Mouse (Mus musculus) spleen, postnatal 4 days (tissue): Measurements from ENCODE around the gene Tas2r134.

Experiments
- DNase-seq, 2 experiments: peaks; one replicate each; pipeline ENCODE4 v3.0.0; 2022; ENCODE audit warnings: low spot score in 2 of 2

The Tas2r134 gene

DNA sequence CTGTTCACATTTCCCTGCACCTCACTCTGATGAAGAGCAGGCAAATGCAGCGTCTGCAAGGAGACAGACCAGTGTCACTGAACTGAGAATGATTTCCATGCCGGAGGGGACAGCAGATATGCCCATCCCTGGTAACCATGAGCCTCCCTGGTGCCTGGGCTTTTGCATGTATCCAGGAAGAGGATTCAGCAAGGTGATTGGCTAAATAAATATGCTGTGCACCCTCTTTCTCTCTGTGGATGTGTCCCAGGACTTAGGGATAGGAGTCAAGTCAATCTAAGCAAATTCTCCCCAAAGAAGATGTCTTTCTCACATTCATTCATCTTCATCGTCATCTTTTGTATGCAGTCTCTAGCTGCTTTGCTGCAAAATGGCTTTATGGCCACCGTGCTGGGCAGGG, at the start of gene Tas2r134:
Gene Tas2r134, plus strand, starts transcription at position 301 of the 400 bp plus-strand sequence.
- no peak for DNase-seq

DNA sequence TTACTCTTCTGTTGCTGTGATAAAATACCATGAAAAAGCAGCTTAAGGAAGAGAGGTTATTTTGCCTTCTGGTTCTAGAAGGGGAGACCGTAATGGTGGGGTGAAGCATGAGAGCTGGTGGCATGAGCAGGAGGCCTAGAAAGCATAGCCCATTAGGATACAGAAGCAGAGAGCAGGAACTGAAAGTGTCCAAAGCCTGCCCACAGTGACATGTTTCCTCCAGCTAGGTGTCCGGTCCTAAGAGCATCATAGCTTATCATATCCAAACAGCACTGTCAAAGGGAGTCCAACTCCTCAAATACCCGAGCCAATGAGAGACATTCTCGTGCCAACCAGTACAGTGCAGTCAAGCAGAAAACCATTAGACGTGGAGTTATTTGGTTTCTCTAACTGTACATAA, 47.5 kb upstream of the Tas2r134 start:
- DNase-seq, result no peak

DNA sequence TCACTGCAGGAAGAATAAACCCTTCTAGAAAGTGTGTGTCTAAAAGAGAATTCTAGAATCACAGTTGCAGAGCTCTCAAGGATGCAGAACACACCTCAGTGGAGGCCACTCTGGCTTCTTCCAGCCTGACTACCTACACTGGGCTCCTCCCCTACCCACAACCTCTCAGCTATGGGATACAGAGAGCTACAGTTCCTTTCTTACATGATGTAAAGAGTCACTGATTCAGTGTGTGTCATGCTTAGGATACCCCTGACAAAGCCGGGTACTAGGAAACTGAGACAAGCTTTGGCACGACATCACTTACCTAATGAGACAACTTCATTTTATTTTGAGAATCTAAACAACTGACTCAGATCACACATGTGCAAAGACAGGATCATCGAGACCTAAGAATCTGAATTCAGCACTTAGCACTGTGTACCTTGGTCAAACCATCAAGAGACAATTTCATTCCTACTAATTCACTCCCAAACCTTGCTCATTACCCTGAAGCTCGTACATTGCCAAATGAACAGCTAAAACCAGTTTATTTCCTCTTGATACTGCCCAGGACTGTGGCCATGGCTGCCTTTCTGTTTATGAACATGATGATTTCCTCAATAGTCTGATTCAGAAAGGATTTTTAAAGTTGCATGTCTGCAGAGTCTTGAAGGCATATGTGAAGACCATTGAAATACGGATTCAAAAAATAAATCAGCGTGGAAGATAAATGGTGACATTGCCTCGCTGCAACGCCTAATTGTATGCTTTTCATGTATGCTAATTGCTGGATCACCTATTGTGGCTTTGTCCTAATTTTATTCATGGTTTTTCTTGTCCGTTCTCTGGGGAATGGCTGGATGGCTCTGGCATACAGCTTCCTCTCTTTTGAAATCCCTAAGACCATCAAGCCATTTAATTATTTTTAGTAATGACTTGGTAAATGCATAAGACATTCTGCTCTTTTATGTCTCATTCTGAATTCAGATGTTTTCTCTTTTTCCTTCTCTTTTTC, 43.0 kb upstream of the Tas2r134 start:
- DNase-seq, result no peak

DNA sequence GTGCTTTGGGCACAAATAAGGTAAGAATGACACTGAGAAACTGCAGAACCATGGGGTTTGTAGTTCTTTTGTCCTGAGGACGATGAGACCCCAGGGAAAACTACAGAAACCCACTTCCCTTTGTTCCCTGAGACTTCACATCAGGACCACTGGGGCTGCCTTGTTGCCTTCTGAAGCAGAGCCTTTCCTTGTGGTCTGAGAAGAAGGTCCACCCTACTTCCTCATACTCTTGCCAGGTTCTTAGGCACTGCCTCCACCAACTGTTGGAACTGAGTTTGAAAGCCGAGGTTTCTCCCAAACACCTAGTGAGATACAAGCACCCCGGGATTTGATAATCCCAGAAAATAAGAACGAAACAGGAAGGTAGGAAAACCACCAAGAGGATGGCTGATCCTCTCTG, 39.0 kb upstream of the Tas2r134 start:
- no peak for DNase-seq

DNA sequence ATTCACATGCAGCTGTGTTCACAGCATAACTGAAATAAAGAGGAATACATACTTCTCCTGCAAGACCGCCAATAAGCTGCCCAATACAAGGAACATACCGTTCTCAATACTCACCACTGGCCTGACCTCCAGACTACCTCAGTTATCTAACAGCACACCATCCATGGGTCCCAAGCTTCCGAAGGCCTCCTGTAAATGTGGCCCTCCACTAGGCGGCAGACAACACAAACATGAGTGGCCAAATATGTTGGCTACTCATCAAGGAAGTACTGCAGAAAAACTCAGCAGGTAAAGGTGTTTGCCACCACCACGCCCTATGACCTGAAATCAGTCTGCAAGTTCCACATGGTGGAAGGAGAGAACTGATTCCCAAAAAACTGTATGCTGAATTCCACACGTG, 38.4 kb upstream of the Tas2r134 start:
- DNase-seq, result no peak

DNA sequence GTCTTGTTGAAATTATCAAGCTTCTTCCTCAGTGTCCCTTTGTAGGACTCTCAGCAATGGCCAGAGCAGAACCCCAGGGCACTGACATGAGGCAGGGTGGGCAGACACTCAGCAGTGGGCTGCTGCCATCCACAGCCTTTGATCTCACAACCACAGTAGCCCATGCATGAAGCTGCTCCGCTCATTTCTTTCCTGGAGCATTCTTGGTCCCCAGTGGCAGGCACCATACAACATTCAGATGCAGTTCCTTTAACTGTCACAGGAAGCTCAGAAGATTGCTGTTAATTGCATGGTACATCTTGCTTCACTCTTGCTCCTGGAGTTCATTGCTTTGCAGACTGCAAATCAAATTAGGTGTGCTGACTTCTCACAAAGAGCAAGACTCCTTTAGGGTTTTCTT, 37.7 kb upstream of the Tas2r134 start:
- no peak for DNase-seq

DNA sequence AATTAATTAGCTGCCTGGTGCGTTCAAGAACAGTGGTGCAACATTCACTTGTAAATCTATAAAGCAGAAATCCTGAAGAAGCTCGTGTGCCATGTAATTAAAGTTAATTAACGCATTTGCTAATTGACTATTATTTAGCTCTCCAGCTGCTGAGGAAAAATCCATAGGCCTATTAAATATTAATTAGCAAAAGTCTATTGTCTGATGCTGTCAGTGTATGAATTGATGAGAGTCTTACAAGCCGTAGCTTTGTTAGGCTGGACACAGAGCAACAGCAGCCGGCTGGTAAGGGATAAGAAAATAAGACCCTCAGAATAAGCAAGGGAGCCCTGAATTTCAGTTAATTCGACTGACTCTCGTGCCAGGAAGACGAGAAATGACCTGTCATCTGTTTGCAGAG, 37.0 kb upstream of the Tas2r134 start:
- DNase-seq, result no peak

DNA sequence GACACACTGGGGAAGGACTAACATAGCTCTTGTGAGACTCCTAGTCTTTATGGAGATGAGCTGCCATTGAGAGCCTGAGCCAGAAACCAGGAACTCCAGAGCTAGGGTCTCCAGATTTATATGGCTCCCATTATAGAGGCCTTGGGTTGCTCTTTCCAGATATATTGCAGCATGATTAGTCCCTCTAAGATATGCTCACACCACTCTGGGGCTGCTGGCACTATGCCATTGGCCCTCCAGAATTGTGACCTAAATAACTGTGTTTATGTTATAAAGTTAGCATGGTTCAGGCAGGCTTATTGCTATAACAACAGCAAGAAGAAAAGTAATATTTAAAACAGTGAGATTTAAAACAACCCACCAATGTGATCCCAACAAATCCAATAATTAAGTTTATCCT, 35.2 kb upstream of the Tas2r134 start:
- no peak for DNase-seq

DNA sequence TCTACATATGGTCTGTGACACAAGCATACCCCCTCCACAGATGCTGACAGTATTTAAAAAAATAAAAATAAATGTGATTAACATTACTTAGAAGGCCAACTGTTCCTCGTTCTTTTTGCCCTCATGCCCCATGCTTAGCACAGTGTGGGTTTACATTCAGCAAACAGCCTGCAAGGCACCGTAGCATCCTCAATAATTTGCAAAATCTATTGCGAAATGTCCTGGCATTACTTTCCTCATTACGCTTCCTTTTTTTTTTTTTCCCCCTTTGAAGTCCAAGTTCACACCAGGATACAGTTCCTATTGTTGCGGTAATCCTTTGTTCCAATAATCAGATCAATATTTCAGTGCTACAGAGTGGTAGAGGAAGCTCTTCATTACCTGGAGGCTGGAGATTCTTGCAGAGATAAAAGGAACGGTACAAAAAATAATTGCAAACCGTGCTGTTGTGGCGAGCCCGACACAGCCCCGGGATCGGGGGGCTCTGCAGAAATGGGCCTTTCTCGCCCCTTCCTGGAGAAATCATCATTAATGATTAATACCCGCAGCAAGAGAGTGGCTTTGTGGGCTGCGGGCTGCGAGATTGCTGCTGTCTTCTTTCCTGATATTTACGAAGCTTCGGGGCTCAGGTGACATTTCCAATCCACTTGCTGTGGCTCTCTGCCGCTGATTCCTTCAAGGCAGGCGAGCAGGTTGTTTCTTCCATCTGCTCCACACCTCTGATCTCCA, 27.7 kb upstream of the Tas2r134 start:
- no peak for DNase-seq

DNA sequence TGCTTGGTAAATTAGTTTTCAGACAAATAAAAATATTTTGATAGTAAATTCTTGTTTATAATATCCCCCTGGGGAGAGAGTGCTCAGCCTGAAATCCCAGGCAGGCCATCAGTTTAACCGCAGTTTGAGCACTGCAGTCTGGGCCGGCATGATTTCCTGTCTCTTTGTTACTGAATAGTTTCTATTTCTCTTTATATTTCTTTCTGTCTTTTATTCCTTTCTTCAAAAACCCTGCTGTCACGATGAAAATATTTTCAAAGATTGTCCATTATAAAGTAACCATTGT, 27.2 kb upstream of the Tas2r134 start:
- DNase-seq, result no peak

DNA sequence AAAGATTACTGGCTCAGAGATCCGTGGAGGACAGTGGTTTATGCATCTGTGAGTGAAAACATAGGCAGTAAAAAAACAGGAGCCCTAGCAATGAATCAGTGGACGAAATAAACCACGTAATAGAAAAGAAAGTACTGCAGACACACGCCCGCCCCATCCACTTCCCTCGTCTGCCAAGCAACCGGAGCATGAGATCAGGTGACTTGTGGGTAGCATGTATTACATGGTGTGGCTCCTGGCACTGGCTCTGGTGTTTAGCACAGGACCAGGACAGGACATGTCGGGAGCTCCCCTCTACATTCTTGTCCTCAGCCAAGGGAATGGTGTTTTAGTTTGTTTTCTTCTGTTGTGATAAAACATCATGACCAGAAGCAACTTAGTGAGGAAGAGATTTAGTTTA, 26.4 kb upstream of the Tas2r134 start:
- no peak for DNase-seq

DNA sequence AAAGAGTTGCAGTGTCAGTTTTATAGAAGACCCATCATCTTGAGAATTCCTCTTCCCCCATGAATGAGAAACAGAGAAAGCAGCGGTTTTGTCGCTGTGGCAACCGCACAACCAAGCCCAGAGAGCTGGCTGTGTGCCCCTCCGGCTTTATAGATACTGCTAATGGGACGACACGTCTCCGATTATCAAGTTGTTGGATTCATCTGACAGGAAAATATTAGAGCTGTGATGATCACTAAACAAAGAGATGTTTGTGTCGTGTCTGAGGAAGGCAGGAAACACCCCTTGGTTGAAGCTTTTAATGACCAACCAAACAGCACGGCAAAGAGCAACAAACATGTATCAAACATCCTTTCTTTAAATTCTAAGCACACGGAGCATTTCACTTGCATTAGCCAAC, 17.0 kb upstream of the Tas2r134 start:
- DNase-seq, result no peak

DNA sequence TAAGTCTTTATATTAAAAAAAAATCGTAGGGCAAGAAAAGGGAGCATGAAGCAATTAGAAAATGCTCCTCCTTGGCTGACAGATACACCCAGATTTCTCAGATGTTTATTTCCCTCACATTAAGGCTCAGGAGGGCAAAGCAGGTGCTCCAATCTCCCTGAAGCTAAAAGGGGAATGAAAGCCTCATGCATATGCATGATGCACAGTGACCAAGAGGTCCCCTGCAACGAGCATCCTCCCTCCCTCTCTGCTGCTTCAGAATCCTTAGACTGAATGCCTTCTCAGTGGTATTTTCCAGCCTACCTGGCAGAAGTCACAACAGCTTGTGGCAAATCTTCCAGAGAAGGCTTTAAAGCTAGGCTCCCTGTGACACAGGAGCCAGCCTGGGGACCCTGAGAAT, 16.4 kb upstream of the Tas2r134 start:
- no peak for DNase-seq

DNA sequence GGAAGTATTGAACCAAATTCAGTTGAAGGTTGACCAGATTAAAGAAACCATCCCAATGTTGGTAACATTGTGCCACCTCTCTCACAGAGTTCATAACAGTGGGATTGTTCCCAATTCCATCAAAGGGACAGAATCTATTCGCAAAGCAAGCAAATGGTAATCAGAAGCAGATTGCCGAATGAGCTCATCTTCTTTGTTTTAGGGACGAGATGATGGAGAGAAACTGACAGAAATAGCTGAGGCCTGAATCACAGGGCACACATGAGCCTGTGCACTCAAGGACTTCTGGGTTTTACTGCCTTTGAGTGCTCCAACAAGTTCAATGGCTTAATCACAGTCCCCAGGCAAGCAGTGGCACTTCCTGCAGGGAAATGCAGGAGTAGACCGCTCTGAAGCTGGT, 13.6 kb upstream of the Tas2r134 start:
- no peak for DNase-seq

DNA sequence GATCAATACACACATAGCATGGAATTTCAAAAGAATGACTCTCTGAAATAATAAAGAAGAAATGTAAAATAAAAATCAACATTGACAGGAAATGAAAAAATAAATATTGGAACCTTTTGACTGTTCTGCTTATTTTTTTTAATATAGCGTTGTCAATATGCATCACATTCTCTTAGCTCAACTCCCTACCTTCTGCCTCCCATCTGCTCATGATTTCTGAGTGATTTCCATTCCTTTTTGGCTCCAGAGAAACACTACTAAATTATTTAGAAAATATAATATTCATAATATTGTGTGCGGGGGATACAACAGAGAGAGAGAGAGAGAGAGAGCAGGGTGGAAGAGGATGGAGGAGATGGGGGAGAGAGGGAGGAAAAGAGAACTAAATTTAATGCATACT, 5.4 kb upstream of the Tas2r134 start:
- DNase-seq, result no peak

DNA sequence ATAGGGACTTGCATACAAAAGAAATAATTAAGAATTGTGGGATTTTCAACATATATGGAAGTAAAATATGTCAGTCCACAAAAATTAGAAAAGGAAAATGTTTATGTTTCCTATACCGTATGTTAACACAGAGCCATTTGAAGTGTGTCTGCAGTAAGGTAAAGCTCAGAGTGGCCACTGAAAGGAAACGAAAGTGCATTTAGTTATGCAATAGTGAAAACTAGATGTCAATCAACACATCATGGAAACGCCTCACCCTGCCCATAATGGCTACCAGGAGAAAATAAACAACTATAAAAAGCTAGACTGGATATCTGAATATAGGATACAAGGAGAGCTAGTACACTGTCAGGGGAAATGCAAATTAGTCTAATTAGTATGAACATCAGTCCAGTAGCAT, 1.3 kb upstream of the Tas2r134 start:
- no peak for DNase-seq

DNA sequence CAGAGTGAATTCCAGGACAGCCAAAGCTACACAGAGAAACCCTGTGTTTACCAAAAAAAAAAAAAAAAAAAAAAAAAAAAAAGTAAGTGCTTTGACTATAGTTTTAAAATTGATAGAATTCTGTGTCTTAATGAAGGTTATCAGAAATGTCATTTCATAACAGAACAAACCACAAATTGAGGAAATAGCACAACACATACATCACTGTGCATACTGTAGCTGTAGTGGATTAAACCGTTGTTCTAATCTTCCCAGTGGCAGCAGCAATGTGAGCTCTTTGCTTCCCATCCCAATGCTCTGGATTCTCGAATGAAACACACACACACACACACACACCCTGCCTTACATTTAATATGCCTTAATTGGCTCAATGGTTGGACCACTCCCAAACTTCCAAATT, 4.1 kb downstream of the Tas2r134 start:
- DNase-seq, result no peak

DNA sequence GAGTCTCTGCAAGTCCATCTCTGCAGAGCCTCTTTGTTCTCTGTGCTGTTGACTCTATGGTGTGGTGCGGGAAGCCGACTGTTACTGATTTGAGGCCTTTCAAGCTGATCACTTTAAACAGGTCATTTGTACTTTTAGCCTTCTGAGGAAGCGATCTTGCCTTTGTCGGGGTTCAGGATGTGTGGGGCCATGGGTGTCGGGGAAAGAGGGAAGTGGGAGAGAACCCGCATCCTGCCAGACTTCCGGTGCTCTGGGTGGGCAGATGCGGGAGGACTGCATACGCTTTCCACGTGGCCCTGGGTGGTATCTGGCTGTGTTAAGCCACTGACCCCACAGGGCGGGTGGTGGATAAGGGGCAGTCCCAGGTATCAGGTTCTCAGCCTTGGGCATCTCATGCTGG, 10.4 kb downstream of the Tas2r134 start:
- DNase-seq, result no peak

DNA sequence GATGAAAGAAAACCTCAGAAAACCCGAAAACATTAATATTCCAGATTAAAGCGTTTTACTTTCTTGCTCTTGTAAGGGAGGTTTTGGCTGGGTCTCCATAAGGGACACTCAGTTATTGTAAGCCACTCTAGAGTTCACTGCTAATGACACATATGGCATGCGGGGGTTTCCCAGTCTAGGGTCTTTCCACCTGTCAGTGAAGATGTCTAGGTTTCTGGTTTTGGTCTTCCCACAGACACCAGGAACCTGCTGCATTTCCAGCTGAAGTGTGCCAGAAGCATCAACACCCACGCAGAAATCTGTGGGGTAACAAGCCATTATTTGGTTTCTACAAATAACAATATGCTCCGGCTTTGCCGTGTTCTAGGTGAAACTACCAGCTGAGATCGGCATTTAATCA, 14.3 kb downstream of the Tas2r134 start:
- DNase-seq, result no peak

DNA sequence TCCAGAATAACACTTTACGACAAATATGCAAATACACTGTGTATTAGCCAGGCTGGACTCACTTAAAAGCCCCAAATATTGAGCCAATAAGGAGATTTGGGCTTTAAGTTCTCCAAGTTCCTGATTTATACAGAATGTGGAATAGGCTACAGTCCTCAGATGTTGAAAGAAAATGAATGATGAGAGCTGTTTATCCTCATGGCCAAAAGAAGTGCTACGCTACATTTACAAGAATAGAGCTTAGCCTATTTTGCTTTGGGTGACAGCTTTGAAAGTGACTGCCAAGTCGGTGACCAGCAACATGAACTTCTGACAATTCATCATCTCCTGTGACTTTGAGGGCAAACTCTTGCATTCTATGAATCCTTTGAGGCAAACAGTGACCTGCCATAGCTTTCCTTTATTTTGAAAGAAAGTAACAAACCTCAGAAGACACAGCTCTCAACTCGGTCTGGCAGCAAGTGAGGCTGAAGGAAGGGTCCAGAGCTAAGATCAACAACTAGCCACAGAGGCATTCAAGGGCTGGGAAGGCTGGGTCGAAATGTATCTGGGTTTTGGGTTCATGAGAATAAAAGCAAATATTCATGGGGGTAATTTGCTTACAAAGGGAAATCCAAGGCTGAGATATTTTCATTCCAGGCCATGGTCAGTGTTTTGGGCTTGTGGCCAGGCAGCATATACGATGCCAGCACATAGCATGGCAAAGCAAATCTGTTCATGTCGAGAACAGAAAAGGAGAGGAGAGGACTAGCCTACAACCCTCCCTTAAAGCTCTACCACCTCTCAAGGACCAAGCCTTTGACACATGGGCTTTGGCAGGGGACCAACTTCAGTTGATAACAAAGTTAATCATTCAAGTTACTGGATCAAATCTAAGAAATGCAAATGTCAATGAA, 16.2 kb downstream of the Tas2r134 start:
- no peak for DNase-seq

DNA sequence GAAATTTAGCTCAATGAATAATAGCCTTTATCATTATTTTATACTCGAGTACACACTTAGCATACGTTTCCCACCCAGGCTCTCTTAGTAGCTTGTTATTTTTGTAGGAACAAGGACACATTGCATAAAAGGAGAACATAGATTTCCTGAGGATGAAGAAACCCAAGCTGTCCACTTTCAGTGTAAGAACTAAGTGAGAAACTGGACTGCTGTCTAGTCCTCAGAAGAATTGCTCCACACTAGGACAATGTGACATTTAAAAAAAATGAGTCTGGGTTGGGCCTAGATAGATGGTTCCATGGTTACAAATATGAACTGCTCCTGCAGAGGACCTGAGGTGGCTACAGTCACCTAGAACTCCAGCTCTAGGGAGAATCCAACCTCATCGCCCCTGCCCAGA, 20.7 kb downstream of the Tas2r134 start:
- DNase-seq, result no peak

DNA sequence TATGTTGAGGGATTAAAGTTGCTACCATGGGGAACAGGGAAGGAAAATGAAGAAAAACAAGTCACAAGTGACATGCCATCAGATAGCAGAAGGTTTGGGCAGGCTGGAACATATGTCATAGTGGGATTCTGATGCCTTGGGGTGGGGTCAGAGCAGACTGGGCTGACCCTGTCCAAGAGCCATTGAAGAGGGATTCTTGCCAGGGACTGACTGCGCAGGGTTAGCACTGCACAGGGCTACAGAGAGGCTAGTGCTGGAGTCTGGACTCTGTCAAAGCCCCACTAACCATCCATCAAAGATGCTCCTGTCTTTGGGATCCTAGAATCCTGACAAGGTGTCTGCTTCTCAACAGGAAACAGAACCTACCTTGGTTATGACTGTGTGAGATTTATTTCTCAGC, 22.6 kb downstream of the Tas2r134 start:
- no peak for DNase-seq
